Mouse (Mus musculus): Measurements from ENCODE around the gene Prl2c3.
"Not testable (repeated sequence)": the region's sequence is repeated elsewhere in the genome, so short reads cannot be mapped to it uniquely, and the experiment has no call there.

Gene Prl2c3

GRCm38 (mm10) chr13:12799979-12800378, at the start of gene Prl2c3:
Gene Prl2c3 (minus strand): TSS chr13:12800079.
- not testable (repeated sequence) for DNase-seq (ENCODE audit: low read depth)

GRCm38 (mm10) chr13:12848254-12848653, 48.4 kb upstream of the Prl2c3 start:
- DNase-seq (ENCODE audit: low read depth) = not testable (repeated sequence)

GRCm38 (mm10) chr13:12844701-12845100, 44.8 kb upstream of the Prl2c3 start:
- not testable (repeated sequence) for DNase-seq (ENCODE audit: low read depth)

GRCm38 (mm10) chr13:12837546-12837945, 37.7 kb upstream of the Prl2c3 start:
- not testable (repeated sequence) for DNase-seq (ENCODE audit: low read depth)

GRCm38 (mm10) chr13:12831769-12832168, 31.9 kb upstream of the Prl2c3 start:
- DNase-seq (ENCODE audit: low read depth) = no peak

- DNase-seq (ENCODE audit: low read depth) = no peak
Observed at GRCm38 (mm10) chr13:12829031-12829430, 29.2 kb upstream of the Prl2c3 start.

- DNase-seq (ENCODE audit: low read depth) = not testable (repeated sequence)
Observed at GRCm38 (mm10) chr13:12824500-12825176, 24.8 kb upstream of the Prl2c3 start.

- not testable (repeated sequence) for DNase-seq (ENCODE audit: low read depth)
Observed at GRCm38 (mm10) chr13:12813734-12814424, 14.0 kb upstream of the Prl2c3 start.

- no peak for DNase-seq (ENCODE audit: low read depth)
Observed at GRCm38 (mm10) chr13:12809591-12809990, 9.7 kb upstream of the Prl2c3 start.

- DNase-seq (ENCODE audit: low read depth) = not testable (repeated sequence)
Observed at GRCm38 (mm10) chr13:12808793-12809512, 9.1 kb upstream of the Prl2c3 start.

- DNase-seq (ENCODE audit: low read depth) = not testable (repeated sequence)
Observed at GRCm38 (mm10) chr13:12806496-12806895, 6.6 kb upstream of the Prl2c3 start.

GRCm38 (mm10) chr13:12769442-12770091, 30.3 kb downstream of the Prl2c3 start:
- DNase-seq (ENCODE audit: low read depth) = not testable (repeated sequence)
